Mouse (Mus musculus) adrenal gland, postnatal 4 days (tissue): Measurements from ENCODE around the gene Ldlrad3. TPM values are rescaled to one million over a fixed set of nuclear protein-coding genes. Genes with fewer than 3 reads are reported as not detected.

Source experiments
- DNase-seq, 2 experiments: peaks; one replicate each; pipeline ENCODE4 v3.0.0; 2021 to 2022; ENCODE audit warnings: low spot score in 2 of 2, mixed read lengths in 2 of 2
- total RNA-seq, 2 experiments: library from RNA; stranded (reverse); gene quantifications; 2 replicates each; pipeline ENCODE4 v1.2.3; 2021

Gene Ldlrad3
- total RNA-seq, 2 experiments from 2014 or later: 13.1 to 16.7 TPM

DNA sequence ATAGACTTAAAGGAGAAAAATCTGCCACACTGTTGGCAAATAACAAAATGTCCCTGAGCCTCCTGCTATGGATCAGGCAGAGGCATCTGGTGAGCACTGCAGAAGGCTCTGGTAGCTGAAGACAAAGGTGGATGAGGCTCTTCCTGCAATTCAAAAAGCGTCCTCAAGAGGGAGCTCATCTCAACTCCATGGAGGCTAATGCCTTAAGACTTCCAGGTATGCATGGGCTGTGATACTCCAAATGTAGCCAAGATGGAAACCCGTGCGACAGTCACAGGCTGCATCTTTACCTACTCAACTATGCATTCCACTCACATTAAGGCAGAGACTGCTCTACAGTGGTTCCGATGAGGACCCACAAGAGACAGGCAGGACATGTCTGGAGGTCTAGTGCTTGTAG, 108.6 kb downstream of the Ldlrad3 start:
- DNase-seq: peak in 1 of 2 experiments; percentile 20

DNA sequence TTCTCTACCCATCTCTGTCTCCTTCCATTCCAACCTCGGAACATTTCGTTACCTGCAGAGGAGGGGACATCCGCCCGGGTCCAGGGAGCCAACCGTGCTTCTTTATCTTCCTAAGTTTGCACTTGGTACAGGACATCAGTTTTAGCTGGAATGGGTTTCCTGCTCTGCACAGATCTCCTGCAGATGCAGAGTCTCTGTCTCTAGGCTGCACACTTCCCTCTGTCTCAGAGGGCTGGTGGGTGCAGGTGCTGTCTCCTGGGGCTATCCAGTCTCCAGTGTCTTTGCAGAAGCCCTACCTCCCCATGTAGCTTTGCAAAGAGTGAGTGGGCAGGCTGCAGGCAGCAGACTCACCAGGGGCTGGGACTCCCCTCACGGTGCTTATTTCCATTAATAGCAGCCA, 109.9 kb downstream of the Ldlrad3 start:
- no peak for DNase-seq

- DNase-seq: no peak
Observed at GRCm38 (mm10) chr2:102073266-102074037, 112.7 kb downstream of the Ldlrad3 start.

DNA sequence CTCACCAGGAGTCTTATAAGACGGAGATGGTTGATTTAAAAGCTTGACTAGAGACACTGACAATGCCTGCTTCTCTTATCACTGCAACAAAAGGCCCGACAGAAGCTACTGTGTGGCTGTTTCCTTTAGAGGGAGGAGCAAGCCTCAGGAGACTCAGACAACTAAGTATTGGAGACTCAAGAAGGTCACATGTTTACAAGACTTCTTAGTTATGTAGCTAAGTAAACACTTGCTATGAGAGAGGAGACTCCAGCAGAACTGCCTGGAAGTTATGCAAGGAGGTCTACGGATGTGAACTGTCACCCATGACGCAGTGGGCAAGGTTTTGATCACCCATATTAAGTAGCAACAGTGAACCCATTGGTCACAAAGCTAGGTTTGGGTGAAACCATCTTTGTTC, 113.3 kb downstream of the Ldlrad3 start:
- DNase-seq: no peak

DNA sequence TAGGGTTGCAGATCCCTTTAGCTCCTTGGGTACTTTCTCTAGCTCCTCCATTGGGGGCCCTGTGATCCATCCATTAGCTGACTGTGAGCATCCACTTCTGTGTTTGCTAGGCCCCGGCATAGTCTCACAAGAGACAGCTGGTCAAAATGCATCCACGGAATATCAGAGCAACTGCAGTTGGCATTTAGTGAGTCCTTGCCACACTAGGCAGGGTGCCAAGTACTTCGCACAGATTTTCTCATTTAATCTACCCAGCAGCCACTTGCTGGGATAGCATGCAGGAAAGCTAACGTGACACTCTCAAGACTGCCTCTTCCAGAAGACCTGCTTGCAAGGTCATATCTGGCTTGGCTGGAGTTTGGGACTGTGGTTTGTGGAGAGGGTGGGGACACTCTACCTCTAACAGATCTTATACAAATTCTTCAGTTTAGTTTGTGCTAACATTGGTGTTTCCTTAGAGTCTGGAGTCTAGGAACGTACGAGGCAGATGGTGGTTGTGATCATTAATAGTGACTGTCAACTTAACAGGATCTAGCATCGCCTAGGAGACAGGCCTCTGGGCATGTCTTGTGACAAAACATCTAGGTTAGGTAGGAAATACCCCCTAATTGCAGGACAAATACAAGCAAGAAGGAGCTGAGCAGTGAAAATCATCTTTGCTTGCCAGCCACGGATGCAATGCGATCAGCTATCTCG, 115.0 kb downstream of the Ldlrad3 start:
- DNase-seq: no peak

DNA sequence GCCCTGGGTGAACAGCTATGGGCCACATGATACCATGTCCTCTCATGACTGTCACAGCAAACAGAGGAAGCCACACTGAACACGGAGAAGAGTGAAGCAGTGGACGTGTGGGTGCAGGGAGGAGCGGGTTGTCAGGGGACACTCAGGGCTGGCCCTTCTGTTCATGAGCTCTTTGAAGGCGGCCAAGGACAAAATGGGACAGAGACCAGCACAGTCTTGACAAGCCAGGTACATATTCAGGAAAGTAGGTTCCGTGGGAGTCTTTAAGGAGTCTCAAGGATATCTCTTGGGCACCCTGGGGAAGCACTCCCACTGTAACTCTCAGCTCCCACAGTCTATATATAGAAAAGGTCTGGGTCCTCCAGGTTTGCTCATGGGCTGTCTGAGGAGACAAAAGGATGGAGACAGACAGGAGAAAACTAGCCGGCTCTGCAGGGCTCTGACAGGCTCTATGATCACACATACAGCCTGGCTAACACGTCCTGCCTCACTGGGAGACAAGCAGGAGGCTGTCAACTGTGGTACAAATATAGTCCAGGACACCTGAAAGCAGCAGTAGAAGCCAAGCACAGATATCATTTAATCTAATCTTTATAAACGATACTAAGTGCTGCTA, 121.3 kb downstream of the Ldlrad3 start:
- no peak for DNase-seq

GRCm38 (mm10) chr2:102063906-102064505, 122.2 kb downstream of the Ldlrad3 start:
- DNase-seq: no peak

DNA sequence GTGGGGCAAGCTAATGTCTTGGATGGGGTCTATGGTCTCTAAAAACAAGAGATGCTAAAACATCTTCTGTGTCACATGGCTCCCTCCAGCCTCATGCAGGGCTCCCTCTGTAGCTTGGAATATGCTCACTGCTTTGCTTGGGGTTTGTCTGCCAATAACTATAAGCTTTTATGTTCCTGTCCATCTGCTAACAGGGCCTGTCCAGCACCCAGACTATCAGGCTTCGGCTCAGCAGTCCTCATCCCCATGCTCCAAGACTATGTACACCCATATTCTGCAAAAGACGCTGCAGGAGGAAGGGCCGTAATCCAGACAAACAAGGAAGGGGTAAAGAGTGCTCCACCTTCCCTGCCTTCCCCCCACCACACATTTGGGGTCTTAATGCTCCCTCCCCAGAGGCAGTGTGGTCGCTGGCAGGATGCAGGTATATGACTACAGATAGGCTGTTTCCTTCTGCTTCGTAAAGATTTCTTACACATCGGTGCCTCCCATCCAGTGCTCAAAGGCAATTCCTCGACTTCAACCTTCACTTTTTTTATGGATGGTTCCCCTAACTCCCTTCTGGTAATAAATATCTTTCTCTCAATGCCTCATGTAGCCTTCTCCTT, 123.2 kb downstream of the Ldlrad3 start:
- no peak for DNase-seq

DNA sequence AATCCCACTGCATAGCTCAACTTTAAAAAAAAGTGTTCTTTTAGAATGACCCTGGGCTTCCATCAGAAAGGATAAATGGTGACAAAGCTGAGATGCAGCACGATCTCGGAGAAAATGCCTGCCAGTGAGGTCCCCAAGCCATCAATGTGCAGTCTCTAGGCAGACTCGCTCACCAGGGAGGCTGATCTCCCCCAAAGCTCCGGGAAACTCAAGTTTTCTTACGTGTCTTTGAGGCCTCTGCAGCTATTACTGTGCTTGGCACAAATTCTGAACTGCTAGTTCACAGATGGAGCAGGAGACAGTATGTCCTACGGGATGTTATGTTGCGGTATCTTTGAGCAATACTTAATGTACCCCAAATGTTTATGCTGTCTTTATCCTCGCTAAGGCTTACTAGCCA, 124.3 kb downstream of the Ldlrad3 start:
- no peak for DNase-seq

DNA sequence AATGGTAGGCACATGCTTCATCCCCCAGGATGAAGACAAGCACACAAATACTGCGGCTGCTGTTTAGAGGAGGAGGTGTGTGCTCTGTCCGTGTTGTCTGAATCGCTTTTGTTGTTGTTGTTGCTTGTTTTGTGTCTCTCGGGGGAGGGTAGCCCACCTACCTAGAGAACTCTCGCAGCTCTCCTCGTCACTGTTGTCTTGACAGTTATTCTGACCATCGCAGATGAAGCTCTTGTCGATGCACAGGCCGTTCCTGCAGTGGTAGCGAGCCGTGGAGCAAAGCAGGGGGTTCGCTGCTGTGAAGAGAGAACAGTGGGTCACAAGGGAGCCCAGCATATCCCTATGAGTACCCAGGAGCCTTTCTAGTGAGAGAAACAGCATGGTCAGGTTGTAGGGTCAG, 128.4 kb downstream of the Ldlrad3 start:
- no peak for DNase-seq

DNA sequence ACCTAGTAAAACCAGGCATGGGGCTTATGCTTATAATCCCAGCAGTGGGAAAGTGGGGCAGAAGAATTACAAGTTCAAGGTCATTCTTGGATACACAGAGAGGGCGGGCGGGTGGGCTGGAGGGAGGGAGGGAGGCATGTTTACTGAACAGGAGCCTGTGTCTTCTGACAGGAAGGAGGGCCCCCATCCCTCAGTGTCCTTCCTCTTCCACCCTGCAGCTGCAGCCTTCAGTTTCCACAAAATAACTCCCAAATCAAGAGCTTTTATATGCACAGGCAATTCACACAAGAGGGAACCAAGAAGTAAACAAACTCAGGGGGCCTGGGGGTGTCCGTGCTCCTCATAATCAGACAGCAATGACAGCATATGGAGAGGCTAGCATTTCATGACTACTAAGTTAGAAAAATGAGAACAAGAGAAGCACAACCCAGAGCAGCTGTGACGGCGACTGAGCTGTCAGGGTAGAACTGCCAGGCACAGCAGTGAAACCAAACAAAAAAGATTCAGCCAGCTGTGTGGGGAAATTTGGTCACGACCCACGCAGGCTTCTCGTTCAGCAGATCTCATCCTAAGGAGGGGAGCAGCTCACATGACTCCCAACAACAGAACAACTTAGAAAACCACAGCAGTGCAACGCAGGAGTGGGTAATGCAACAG, 129.0 kb downstream of the Ldlrad3 start:
- DNase-seq: no peak

GRCm38 (mm10) chr2:102056144-102056543, 130.0 kb downstream of the Ldlrad3 start:
- no peak for DNase-seq

DNA sequence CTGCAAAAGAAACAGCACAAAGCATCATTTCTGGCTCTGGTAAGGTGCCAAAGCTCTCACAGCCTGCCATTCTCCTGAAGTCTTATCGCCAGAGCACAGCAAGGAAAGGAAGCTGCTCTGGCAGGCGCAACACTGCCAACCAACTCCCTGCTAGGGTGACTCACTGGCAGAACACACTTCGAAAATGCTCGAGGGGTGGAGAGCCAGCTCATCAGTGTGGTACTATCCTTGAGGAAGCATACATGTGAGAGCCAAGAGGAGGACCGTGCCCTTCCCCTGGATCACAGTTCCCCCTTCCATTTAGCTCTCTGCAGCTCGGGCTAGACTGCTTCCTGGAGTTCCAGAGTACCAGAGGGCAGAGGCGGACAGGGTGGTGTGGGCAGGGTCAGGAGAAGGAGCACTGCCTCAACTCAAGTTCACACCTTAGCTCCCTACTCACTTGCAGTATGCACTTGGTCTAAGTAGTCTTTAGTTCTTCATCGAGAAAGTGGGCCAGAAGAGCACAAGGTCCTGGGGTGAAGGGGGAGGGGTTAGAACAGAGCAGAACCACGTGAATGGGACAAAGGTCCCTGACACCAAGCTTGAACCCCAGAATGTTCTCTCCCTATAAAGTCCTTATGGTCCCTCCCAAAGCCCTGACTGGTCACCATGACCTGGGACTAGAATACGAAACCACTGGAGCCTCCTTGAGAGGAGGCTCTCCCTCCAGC, 133.1 kb downstream of the Ldlrad3 start:
- no peak for DNase-seq

- no peak for DNase-seq
Observed at GRCm38 (mm10) chr2:102052353-102052752, 133.8 kb downstream of the Ldlrad3 start.

- DNase-seq: no peak
Observed at GRCm38 (mm10) chr2:102049866-102050550, 136.2 kb downstream of the Ldlrad3 start.

DNA sequence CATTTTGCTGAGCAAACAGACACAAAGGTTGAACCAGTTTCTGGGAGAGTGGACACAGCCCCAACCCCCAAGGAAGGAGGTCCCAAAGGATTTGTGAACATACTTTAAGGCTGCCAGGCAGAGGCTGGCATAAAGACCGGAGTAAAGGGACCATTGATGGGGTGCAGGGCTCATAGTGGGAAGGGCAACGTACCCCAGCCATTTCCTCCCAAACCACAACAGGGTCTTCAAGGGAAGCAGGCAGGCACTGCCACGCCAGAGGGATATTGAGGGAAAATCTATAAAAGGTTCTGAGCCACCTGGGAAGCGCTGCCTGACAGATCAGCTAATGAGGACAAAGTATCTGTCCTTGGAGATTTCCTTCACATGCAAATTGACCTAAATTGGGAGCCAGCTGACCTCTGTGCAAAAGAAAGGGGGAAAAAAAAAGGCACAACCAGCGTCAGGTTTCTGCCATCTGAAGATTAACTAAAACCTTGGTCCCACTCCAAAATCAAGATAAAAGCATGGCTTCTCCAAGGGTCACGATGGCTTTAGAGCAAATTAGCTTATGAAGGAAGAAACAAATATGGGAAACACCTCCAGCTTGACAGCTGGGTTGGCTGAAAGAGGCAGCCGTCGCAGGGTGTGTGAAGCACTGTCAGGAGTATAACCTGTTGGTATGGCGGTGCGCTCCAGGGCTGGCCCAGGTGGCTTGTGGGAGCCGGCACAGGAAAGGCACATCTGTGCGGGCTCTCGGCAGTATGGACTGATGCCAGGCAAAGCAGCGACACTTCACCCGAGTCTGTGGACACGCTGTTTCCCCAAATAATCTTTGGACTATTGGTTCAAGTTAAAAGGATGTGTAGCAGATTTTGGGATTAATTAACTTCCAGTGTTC, 137.6 kb downstream of the Ldlrad3 start:
- DNase-seq: no peak

DNA sequence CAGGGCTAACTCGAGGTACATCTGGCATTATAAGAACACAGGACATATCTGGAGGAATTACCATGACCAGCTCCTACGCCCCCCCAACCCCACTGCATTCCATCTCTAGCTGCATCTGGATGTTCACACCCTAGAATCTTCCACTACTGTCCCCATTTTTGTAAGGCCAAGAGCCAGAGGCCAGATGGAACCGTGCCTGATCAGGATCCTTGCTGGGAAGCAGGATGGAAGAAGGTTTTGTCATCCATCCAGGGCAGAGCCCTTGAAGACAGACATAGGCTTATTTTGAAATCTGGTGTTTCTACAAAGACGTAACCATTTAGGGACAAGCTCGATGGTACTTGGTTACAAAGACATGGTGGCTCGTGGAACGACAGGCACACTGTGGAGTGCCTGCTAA, 139.7 kb downstream of the Ldlrad3 start:
- DNase-seq: no peak

GRCm38 (mm10) chr2:102040456-102040855, 145.7 kb downstream of the Ldlrad3 start:
- DNase-seq: no peak

DNA sequence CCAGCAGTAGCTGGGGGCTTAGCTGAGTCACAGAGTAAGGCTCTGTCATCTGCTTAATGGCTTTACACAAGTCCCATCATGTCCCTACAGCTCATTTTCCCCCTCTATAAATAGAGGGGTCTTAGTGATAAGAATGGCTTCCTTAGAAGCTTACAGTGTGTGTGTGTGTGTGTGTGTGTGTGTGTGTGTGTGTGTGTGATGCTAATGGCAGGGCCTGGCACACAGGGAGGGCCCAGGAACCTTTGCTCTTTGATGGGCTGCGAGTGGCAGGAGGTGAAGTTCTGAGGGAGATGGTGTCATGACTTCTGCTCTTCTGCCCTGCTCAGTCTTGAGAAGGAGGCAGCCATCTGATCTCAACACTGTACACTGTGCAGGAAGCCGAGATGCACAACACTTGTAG, 146.2 kb downstream of the Ldlrad3 start:
- no peak for DNase-seq
